Mouse (Mus musculus): Measurements from ENCODE around the gene Ercc6. TPM values are rescaled to one million over a fixed set of nuclear protein-coding genes. Genes with fewer than 3 reads are reported as not detected.

Gene Ercc6
- polyA plus RNA-seq, 1 experiment from 2014 or later: 12.9 TPM

DNA sequence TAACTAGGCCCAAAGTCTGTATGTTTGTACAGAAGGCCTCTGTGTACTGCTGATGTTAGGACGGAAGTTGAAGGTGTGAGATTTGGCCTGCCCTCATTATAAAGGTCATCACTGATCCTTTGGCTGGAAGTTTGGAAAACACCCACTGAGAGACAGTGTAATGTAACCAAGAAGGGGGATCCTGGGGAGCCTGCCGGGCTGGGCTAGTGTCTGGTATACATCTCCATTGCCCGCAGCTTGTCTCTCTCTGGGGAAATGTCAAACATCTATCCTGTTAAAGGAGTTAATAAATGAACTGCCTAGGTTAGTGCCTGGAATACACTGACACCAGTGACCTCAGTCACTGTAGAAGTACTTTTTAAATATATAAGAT is 19.8 kb downstream of the Ercc6 start:
- H3K36me3 ChIP-seq (ENCODE audit: insufficient read depth, low read length): no peaks in the 10 kb centered on the region
- no peaks in the 10 kb centered on the region; the same call in 1 of the 2 replicates for H3K4me1 ChIP-seq (ENCODE audit: insufficient read depth, low read depth, low read length)
- H3K9me3 ChIP-seq (ENCODE audit: low read length): no peaks in the 10 kb centered on the region
- ATAC-seq: no peak
- TF ChIP-seq CTCF (IDR thresholded peaks at IDR 0.05) (no peak), EP300 (IDR thresholded peaks at IDR 0.05) (no peak)
- no peak overlapping the region for H3K9ac ChIP-seq (replicated peaks; ENCODE audit: low read depth)
- H3K4me2 ChIP-seq (replicated peaks; ENCODE audit: low read depth, low read length): no peak overlapping the region
- no peak for DNase-seq (ENCODE audit: low spot score)
- H3K27me3 ChIP-seq (replicated peaks; ENCODE audit: insufficient read depth, low read length): no peaks in the 10 kb centered on the region
- no peak overlapping the region for H3K4me3 ChIP-seq (ENCODE audit: low read depth, low read length)
- WGBS: 82% methylated on average over 3 of the region's 3 CpGs
- no peak overlapping the region for H3K27ac ChIP-seq (ENCODE audit: low read length)

DNA sequence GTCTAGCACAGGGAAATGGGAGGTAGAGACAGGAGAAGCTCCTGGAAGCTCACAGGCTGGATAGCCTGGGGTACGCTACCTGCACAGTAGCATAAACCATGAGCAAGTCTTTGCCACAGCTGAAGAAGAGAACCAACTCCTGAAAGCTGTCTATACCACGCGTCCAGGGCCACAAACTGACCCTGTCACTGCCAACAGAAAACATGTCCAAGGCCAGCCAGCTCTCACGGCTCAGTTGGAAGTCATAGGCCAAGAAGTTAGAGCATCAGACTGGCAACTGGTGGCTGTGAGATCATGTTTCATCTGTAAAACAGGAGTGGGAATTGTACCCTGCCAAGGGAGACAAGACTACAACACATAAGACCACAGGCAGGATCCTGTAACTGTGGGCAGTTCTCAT is 20.3 kb downstream of the Ercc6 start:
- WGBS: 81% methylated on average over 4 of the region's 4 CpGs
- Histone ChIP-seq H3K4me3 (ENCODE audit: low read depth, low read length) (no peak overlapping the region), H3K4me1 (ENCODE audit: insufficient read depth, low read depth, low read length) (no peaks in the 10 kb centered on the region; the same call in 1 of the 2 replicates), H3K27me3 (replicated peaks; ENCODE audit: insufficient read depth, low read length) (no peaks in the 10 kb centered on the region), H3K4me2 (replicated peaks; ENCODE audit: low read depth, low read length) (no peak overlapping the region), H3K9me3 (ENCODE audit: low read length) (no peaks in the 10 kb centered on the region), H3K27ac (ENCODE audit: low read length) (no peak overlapping the region), H3K36me3 (ENCODE audit: insufficient read depth, low read length) (no peaks in the 10 kb centered on the region), H3K9ac (replicated peaks; ENCODE audit: low read depth) (no peak overlapping the region)
- ATAC-seq (no peak), DNase-seq (ENCODE audit: low spot score) (no peak)
- TF ChIP-seq CTCF (IDR thresholded peaks at IDR 0.05) (no peak), EP300 (IDR thresholded peaks at IDR 0.05) (no peak)

DNA sequence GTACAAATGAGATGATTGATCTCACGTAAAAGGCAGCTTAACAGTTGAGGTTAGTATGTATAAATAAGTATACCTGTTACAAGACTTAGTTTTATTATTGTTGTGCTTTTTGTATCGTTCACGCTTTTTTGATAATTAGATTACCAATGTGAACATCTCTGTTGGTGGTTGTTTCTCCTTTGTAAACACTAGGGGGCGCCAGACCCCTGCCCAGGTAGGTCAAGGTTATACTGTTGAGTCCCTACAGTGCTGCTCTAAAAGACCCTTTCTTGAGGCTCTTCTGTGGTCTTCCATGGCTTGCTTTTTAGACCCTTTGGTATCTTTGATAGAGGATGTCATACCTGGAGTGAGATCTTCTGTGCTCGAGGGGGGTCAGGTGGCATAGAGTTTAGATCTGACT is 20.8 kb downstream of the Ercc6 start:
- peak; percentile 64 for TF ChIP-seq CTCF (IDR thresholded peaks at IDR 0.05)
- TF ChIP-seq EP300 (IDR thresholded peaks at IDR 0.05): no peak
- no peak overlapping the region for H3K4me2 ChIP-seq (replicated peaks; ENCODE audit: low read depth, low read length)
- no peaks in the 10 kb centered on the region for H3K9me3 ChIP-seq (ENCODE audit: low read length)
- no peak overlapping the region for H3K9ac ChIP-seq (replicated peaks; ENCODE audit: low read depth)
- H3K36me3 ChIP-seq (ENCODE audit: insufficient read depth, low read length): no peaks in the 10 kb centered on the region
- 77% methylated on average over 5 of the region's 5 CpGs for WGBS
- ATAC-seq (no peak), DNase-seq (ENCODE audit: low spot score) (peak; percentile 26)
- no peak overlapping the region for H3K4me3 ChIP-seq (ENCODE audit: low read depth, low read length)
- H3K27me3 ChIP-seq (replicated peaks; ENCODE audit: insufficient read depth, low read length): no peaks in the 10 kb centered on the region
- H3K4me1 ChIP-seq (ENCODE audit: insufficient read depth, low read depth, low read length): no peaks in the 10 kb centered on the region; the same call in 1 of the 2 replicates
- H3K27ac ChIP-seq (ENCODE audit: low read length): no peak overlapping the region

DNA sequence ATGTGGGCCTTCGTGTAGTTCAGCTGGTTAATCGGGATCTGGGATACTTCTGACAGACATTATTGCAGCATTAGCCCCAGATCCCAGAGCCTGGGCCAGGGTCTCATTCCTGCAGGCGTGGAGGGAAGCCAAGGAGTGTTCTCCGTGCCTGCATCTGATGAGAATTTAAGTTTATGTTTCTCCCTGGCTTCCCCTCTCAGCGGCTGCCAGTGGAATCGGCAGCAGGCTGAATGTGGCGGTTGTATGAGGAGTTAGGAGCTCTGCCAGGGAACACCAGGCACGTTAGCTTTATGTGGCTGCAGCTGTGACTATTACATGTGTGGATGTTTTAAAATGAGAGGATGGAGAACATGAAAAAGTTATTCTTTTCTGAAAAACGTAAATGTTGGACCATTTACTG is 23.4 kb downstream of the Ercc6 start:
- Histone ChIP-seq H3K9me3 (ENCODE audit: low read length) (no peaks in the 10 kb centered on the region), H3K36me3 (ENCODE audit: insufficient read depth, low read length) (no peaks in the 10 kb centered on the region), H3K9ac (replicated peaks; ENCODE audit: low read depth) (no peak overlapping the region), H3K27me3 (replicated peaks; ENCODE audit: insufficient read depth, low read length) (no peaks in the 10 kb centered on the region), H3K27ac (ENCODE audit: low read length) (no peak overlapping the region), H3K4me1 (ENCODE audit: insufficient read depth, low read depth, low read length) (no peaks in the 10 kb centered on the region; the same call in 1 of the 2 replicates), H3K4me2 (replicated peaks; ENCODE audit: low read depth, low read length) (no peak overlapping the region), H3K4me3 (ENCODE audit: low read depth, low read length) (no peak overlapping the region)
- WGBS: 63% methylated on average over 9 of the region's 9 CpGs
- ATAC-seq (no peak), DNase-seq (ENCODE audit: low spot score) (no peak)
- no peak for TF ChIP-seq EP300 (IDR thresholded peaks at IDR 0.05)

DNA sequence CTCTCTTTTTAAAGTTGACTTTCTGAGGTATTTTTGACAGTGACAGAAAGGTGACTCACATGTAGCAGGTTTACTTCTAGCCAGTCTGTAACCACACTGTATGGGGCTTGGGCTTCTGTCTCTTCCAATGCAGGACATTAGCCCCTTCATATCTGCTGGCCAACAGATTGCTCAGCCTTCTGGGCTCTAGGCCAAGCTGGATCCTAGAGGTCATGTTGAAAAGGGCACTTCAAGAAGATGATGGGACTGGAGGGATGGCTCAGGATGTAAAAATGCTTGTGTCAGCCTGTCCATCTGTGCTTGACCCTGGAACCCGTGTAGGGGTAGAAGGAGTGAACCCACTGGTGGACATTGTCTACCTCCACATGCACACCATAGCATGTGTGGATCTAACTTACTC is 24.8 kb downstream of the Ercc6 start:
- no peak for TF ChIP-seq EP300 (IDR thresholded peaks at IDR 0.05)
- no peak for TF ChIP-seq CTCF (IDR thresholded peaks at IDR 0.05)

DNA sequence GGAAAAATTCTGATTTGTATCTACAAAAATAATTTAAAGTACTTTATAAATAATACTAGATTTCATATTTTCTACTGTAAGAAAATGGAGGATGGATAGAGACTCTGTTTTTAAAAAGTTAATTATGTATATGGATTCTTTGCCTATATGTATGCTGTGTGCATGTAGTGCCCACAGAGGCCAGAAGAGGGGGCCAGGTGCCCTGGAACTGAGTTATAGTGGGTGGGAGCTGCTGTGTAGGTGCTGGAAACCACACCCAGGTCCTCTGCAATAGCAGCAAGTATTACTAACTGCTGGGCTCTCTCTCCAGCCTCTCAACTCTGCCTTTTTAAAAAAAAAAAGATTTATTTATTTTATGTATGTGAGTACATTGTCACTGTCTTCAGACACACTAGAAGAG is 29.8 kb downstream of the Ercc6 start:
- no peak overlapping the region for H3K4me2 ChIP-seq (replicated peaks; ENCODE audit: low read depth, low read length)
- H3K4me1 ChIP-seq (ENCODE audit: insufficient read depth, low read depth, low read length): no peaks in the 10 kb centered on the region
- DNase-seq (ENCODE audit: low spot score) (no peak), ATAC-seq (no peak)
- H3K9me3 ChIP-seq (ENCODE audit: low read length): no peaks in the 10 kb centered on the region
- no peaks in the 10 kb centered on the region for H3K27me3 ChIP-seq (replicated peaks; ENCODE audit: insufficient read depth, low read length)
- no peak; the same call in 1 of the 2 replicates for TF ChIP-seq CTCF (IDR thresholded peaks at IDR 0.05)
- TF ChIP-seq EP300 (IDR thresholded peaks at IDR 0.05): no peak
- H3K9ac ChIP-seq (replicated peaks; ENCODE audit: low read depth): no peak overlapping the region
- no peak overlapping the region for H3K4me3 ChIP-seq (ENCODE audit: low read depth, low read length)
- H3K36me3 ChIP-seq (ENCODE audit: insufficient read depth, low read length): peaks cover 10% of the 10 kb centered on the region; the same call in 1 of the 2 replicates
- H3K27ac ChIP-seq (ENCODE audit: low read length): no peak overlapping the region

More for the DNA sequence above, 24.8 kb downstream of the Ercc6 start:
- Histone ChIP-seq H3K4me2 (replicated peaks; ENCODE audit: low read depth, low read length) (no peak overlapping the region), H3K4me3 (ENCODE audit: low read depth, low read length) (no peak overlapping the region), H3K9me3 (ENCODE audit: low read length) (no peaks in the 10 kb centered on the region), H3K36me3 (ENCODE audit: insufficient read depth, low read length) (0 out of 2 replicates have a peak, but pooled peaks cover 5% of the 10 kb centered on the region), H3K4me1 (ENCODE audit: insufficient read depth, low read depth, low read length) (no peaks in the 10 kb centered on the region; the same call in 1 of the 2 replicates), H3K27ac (ENCODE audit: low read length) (no peak overlapping the region), H3K27me3 (replicated peaks; ENCODE audit: insufficient read depth, low read length) (no peaks in the 10 kb centered on the region), H3K9ac (replicated peaks; ENCODE audit: low read depth) (no peak overlapping the region)
- WGBS: 85% methylated on average over 1 of the region's 1 CpGs
- ATAC-seq (no peak), DNase-seq (ENCODE audit: low spot score) (no peak)

DNA sequence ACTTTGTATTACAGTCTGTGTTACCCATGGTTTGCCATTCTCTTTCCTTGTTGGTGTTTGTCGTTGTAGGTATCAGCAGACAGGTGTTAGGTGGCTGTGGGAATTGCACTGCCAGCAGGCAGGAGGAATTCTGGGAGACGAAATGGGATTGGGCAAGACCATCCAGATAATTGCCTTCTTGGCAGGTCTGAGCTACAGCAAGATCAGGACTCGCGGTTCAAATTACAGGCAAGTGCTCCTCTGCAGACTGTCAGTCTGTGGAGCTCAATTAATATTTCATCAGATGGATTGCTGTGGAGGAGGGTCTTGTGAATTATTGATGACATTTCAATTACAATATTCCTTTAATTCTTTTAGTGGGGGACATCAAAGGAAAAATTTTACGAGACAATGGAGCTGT is 33.4 kb downstream of the Ercc6 start:
- H3K4me3 ChIP-seq (ENCODE audit: low read depth, low read length): no peak overlapping the region
- TF ChIP-seq EP300 (IDR thresholded peaks at IDR 0.05) (no peak), CTCF (IDR thresholded peaks at IDR 0.05) (no peak)
- peaks cover 10% of the 10 kb centered on the region; the same call in 1 of the 2 replicates for H3K36me3 ChIP-seq (ENCODE audit: insufficient read depth, low read length)
- no peak for ATAC-seq
- no peaks in the 10 kb centered on the region for H3K4me1 ChIP-seq (ENCODE audit: insufficient read depth, low read depth, low read length)
- H3K27ac ChIP-seq (ENCODE audit: low read length): no peak overlapping the region
- no peak for DNase-seq (ENCODE audit: low spot score)
- no peak overlapping the region for H3K4me2 ChIP-seq (replicated peaks; ENCODE audit: low read depth, low read length)
- 73% methylated on average over 5 of the region's 5 CpGs for WGBS
- H3K27me3 ChIP-seq (replicated peaks; ENCODE audit: insufficient read depth, low read length): no peaks in the 10 kb centered on the region
- H3K9ac ChIP-seq (replicated peaks; ENCODE audit: low read depth): no peak overlapping the region
- no peaks in the 10 kb centered on the region for H3K9me3 ChIP-seq (ENCODE audit: low read length)

Data from lung, postnatal 0 days (tissue).